Mouse (Mus musculus): ENCODE measurements around the gene Lmo7.

DNA sequence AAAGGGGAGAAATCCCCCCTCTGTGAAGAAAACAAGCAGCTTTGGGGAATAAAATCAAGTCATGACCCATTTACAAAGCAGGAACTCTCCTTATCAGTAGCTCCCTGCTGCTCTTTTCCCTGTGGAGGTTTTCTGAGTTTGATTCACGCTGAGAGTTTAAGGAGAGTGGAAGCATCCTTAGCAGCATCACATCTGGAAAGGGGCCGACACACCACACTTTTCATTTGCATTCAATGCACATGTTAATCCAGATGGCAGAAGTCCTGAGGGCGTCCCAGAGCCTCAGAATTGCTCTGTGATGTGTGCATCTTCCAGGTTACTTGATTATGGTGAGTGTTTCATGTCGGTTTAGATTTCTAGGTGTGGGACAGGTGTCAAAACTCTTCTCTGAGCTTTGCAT, 25.7 kb downstream of the Lmo7 start:
- TF ChIP-seq POLR2A (IDR thresholded peaks at IDR 0.05; ENCODE audit: borderline replicate concordance, extremely low read depth, low read depth, low read length) (no peak), CTCF (IDR thresholded peaks at IDR 0.05; ENCODE audit: insufficient read depth, low read length) (no peak)
